Mouse (Mus musculus) left cerebral cortex, adult 18-20 months (tissue): ENCODE results near the gene Adamts6. TPM values are rescaled to one million over a fixed set of nuclear protein-coding genes. Genes with fewer than 3 reads are reported as not detected.

ENCODE experiments used
- DNase-seq, 2 experiments: peaks; one replicate each; pipeline ENCODE4 v3.0.0; 2021 to 2022; ENCODE audit warnings: low spot score in 2 of 2, mixed read lengths in 1 of 2
- long read RNA-seq, 2 experiments: library from polyadenylated mRNA; stranded (forward); transcript quantifications; one replicate each; pipeline ENCODE4 v2.0.0; 2021
- total RNA-seq, 2 experiments: library from RNA; stranded (reverse); gene quantifications; 2 replicates each; pipeline ENCODE4 v1.2.3; 2021

Adamts6 gene
- 1 to 10 TPM; 4.9 to 5.1 TPM for total RNA-seq
- long read RNA-seq, experiment 1, partial matches to known transcripts: 1 of 2 reads
- long read RNA-seq, experiment 1, other reads (novel, unspliced or antisense): 1 of 2 reads
- long read RNA-seq, experiment 2: 0 reads

DNA sequence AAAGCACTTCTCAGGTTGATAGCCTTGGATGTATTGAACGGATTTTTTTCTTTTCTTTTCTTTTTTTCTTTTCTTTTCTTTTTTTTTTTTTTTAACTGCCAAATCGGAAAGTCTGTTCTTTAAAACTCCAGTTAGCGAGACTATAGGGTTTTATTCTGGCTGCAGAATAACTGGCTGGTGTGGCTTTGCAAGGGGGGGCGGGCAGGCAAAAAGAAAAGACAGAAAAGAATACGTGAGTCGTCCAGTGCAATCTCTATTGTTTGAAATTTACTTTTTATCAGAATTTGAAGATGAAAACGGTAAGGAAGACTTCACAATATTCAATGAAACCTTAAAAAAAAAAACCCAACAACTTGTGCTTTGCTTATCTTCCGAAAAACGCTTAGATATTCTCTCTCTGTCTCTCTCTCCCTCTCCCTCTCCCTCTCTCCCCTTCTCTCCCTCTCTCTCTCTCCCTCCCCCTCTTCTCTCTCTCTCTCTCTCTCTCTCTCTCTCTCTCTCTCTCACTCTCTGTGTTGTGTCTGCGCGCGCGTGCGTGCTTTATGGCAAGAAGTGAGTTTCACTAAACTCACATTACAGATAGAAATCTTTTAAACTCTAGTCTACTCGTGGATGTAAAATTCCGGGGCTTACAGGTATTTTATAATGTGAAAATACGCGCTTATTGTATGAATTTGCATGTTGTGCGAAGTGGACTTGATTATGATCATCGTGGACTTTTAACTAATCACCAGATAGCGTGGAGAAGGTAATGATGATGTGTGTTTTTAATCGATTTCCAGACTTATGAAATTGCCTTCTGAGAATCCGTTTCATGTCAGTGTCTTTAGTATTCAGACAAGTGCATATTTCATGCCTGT, at the start of gene Adamts6:
TSS of gene Adamts6 (plus strand) at position 470 of the 860 bp plus-strand sequence.
- no peak for DNase-seq

GRCm38 (mm10) chr13:104258997-104259396, 28.6 kb upstream of the Adamts6 start:
- DNase-seq: no peak

DNA sequence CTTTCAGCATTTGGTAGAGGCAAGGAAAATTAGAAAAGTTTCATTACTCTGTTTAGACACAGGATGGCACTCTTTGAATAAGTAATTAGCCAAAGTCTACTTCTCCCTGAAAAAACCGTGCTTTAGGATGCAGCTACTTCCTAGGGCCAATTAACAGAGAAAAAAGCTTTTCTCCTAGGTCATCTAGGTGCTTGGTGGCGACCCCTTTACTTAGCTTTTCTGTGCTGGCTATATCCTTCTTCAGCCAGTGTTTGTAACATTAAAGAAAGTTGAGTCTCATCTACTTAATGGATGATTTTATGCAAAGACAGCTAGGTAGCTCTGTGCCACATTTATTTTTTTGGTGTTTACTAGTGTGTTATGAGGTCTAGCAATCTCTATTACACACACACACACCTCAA, 2.6 kb upstream of the Adamts6 start:
- peak in 1 of 2 experiments; percentile 13 for DNase-seq

GRCm38 (mm10) chr13:104285737-104286311, 1.8 kb upstream of the Adamts6 start:
- DNase-seq: peak in 1 of 2 experiments; percentile 15

DNA sequence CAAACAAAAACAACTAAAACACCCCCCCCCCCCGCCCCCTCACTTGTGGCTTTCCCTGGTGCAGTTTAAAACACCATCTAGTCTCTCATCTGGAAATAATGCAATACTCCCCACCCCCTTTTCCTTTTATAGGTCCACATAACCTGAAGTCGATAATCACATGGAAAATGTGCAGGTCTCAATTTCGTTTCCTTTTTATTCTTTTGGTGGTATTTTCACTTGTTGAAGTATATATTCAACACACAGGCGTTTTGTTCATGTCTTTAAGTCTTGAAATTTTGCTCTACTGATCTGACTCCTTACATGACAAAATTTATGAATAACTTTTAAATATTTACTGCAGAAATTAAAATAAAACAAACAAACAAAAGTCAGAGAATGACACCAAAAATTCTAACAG, 1.3 kb upstream of the Adamts6 start:
- no peak for DNase-seq

GRCm38 (mm10) chr13:104286897-104287309, 732 bp upstream of the Adamts6 start:
- DNase-seq: peak; percentile 78 to 86

- peak; percentile 7 to 8 for DNase-seq
Observed at GRCm38 (mm10) chr13:104288226-104288859, 708 bp downstream of the Adamts6 start.

GRCm38 (mm10) chr13:104289176-104289575, 1.5 kb downstream of the Adamts6 start:
- DNase-seq: no peak

- no peak for DNase-seq
Observed at GRCm38 (mm10) chr13:104295472-104295871, 7.8 kb downstream of the Adamts6 start.

GRCm38 (mm10) chr13:104329336-104329735, 41.7 kb downstream of the Adamts6 start:
- no peak for DNase-seq

DNA sequence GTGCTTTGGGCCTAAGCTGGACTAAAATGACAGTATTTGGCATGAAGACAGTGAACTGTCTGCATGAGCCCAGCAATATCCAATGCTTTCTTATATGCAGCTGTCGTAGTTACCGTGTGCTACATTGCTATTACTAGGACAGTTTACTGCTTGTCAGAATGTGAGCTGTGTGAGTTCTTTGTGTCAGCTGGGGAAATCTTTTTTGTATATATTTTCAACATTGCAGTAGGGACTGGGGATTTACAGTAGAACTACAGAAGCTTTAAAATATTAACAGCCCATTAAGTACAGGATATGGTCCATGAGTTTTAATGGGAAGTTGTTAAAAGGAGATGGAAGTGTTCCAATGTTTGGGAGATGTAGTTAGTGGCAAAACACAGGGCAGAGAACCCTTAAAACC, 42.1 kb downstream of the Adamts6 start:
- DNase-seq: no peak

DNA sequence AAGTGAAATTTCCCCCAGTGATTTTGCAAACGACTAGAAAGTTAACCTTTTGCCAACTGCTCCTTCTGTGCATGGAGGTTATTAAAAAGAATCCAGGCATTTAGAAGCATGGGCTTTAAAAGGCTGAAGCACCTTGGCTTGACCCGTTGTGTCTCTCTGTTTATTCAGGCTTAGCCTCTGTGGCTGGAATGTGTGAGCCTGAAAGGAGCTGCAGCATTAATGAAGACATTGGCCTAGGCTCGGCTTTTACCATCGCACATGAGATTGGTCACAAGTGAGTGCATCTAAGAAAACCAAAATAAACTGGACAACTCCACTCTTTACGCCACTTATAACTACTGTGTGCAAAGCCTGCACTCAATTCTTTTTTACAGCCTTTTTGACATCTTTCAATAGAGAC, 65.0 kb downstream of the Adamts6 start:
- DNase-seq: no peak

DNA sequence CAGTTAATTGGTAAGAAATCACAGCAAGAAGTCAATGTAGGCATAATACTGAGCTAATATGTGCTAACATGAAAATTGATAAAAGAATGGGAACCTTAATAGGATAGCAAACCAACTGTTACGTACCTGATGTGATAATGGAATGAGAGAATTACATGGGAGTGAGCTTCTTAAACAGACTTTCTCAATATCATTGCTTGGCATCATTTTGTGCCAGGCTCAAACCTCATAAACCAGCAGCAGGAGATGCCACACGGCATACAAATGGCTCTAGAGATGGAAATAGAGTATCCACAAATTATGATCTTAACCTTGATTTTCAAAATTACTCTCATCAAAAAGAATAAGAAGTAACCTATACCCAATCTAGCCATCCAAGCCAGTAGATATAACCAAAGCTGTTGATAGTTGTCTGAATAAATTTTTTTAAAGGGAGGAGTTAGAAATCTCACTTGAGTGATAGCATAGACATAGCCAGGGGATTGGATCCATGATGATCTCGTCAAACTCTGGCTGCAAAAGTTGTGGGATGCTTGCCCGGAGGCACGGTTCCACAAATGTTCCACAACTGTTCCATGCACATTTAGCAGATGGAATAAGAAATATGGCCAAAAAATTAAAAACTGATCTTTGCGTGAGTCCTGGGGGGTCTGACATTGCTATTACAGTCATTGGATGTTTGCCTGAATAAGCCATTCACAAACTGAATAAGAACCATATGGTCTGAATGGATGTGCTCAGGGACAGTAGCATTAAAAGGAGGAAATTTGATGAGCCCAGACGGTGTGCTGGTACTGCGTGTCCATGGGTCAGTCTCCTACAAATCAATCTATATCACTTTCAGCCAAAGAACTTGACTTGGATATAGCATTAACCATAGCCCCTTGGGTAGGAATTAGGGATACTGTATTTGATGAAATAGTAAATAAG, 106.1 kb downstream of the Adamts6 start:
- no peak for DNase-seq

DNA sequence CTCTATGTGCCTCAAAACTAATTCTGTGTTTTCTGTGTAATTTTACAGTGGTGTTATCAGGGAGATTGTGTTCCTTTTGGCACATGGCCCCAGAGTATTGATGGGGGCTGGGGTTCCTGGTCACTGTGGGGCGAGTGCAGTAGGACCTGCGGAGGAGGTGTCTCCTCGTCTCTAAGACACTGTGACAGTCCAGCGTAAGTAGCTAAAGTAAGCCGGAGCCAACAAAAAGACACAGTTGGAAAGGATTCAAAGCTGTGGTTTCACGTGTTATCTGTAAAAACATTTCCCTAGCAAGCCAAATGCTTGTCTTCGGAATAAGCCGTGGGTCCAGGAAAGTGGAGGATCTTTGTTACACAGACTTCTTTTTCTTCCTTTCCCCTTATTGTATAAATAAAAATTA, 110.2 kb downstream of the Adamts6 start:
- no peak for DNase-seq

DNA sequence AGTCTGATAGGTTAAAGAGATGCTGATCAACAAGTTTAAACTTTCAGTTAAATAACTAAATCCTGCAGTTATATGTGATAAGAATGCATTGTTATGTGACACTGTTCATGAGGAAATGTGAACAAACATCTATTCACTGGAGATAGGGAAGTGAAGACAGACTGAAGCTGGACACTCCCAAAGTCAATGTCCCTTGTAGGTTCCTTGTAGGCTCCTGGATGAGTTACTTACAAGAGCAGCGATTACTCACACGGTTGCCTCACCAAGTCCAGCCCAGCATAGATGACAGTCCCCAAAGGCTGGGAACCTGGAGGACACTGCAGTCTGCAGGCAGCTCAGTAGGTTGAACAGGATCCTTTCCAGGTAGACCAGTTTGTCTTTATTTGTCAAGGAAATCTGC, 145.1 kb downstream of the Adamts6 start:
- DNase-seq: no peak

DNA sequence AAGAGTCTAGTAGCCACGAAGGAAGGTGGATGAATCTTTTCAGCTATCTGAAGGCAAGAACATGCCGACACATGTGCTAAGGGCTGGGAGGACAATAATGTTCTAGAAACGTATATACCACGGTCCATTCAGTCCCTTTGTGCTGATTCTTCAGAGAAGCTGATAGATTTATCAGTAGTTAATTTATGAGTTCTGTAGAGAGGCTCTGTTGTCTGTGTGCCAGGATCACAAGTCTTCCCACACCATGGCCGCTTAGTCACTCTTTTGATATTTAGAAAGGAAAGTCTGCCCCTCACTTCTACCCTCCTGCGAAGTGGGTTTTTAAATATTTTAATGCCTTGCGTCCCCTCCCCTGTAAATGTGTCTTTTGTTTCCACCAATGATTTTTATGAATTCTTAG, 154.9 kb downstream of the Adamts6 start:
- DNase-seq: no peak

DNA sequence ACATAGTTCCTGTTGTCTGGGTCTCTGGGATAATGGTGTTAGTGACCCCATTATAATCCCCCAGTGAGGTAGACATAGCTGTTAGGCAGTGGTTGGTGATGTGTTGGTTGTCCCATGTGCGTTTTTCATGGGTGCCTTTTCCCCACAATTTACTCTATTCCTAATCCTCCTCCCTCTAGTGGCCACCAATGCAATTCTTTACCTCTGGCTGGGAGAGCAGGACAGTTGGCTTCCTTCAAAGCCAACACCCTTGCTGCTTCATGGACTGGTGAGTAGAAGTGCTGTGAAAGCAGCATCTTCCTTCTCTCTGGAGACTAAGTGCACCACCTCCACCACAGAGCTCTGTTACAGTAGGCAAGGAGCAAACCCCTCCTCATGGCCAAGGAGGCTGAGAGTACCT, 157.8 kb downstream of the Adamts6 start:
- no peak for DNase-seq

GRCm38 (mm10) chr13:104446974-104447373, 159.3 kb downstream of the Adamts6 start:
- no peak for DNase-seq

- no peak for DNase-seq
Observed at GRCm38 (mm10) chr13:104447470-104447869, 159.8 kb downstream of the Adamts6 start.

DNA sequence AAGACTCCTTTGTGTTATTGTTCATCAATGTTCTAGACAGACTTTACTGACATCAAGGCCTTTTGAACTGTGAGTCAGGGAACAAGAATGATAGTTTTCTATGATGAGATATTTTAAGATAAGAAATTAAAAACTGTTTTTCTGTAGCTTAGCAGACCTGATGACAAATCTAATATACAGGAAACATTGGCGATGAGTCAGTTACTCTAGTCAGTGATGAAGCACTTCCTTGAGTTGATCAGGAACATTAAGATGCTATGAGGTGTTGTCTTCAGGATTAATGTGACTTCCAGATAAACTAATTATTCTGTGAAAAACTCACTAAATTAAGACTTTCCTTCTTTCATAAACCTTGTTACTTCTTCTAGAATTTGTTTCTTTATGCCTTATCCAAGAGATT, 160.7 kb downstream of the Adamts6 start:
- DNase-seq: no peak
